Mouse (Mus musculus): Measurements from ENCODE around the gene Akap13.

Akap13 gene

GRCm38 (mm10) chr7:75520531-75520930 is 65.2 kb downstream of the Akap13 start:
- DNase-seq: no peak

DNA sequence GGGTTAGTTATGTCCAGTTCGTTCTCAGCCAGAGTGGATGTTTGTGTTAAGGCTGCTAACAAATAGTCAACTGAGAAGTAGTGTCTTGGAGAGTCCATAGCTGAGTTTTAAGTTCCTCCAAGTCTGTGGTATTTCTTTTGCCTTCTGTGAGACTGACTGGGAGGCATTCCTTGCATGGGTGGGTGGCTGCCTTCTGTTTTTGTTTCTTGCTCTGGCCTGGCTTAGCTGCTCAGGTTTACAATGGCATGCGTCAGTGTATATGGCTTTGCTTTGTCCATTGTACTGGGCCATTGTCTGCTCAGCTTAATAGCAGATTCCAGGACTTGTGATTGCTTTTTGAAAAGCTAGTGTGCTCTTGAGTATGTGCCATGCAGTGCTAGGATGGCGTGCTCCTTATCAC is 65.9 kb downstream of the Akap13 start:
- DNase-seq: no peak

- no peak for DNase-seq
These were observed 66.9 kb downstream of the Akap13 start for GRCm38 (mm10) chr7:75522226-75522625.

- no peak for DNase-seq
These were observed 69.6 kb downstream of the Akap13 start for GRCm38 (mm10) chr7:75524789-75525569.

DNA sequence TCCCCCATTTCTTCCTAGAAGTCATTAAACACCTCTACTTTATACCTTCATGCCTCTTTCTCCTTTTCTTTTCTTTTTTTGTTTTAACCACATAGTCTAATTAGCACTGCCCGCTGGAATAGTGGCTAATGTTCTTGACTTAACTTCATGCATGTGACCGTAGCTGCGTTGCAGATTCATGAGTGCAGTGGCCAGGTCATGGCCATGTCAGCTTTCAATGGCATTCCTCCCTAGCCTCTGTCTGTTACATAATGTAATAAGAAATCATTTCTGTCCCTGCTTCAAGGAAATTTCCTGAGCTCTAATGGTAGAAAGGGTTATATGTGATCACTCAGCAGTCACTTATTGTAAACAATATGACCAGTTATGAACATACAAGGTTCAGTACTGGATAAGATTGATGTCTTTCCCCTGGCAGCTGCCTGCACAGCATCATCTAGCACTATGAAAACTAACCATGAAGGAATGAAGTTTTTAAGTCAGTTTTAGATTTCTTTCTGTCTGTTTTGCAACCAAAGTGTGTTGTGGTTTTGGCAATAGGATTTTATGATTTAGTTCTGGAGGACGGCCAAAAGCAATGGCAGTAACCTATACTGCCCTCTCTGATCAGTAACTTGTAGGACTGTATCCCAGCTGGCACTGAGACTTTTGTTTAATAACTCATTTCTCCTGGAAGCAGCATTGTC is 70.5 kb downstream of the Akap13 start:
- no peak for DNase-seq

- no peak for DNase-seq
These were observed 73.4 kb downstream of the Akap13 start for GRCm38 (mm10) chr7:75528751-75529150.

DNA sequence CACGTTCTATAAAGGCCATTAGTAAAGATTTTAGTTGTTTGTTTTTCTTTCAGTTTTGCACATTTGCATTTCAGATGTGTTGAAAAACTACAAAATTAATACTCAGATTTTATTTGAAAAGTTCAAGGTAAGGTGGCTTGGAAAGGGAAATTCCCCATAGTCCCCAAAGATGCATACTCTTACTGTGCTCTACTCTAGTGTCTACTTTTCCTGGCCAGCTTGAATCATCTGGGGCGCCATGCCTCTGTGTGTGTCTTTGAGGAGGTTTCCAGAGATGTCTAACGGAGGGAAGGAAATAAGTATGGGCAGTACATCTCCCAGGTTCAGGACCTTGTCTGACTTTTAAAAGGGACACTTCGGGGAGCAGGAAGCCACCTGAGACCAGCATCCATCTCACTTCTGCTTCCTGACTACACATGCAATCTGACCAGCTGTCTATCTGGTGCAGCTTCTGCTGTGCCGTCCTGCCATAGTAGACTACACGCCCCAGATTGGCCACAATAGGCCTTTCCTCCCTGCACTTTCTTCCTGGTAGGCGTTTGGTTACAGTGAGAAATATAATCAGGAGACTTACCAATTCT is 74.6 kb downstream of the Akap13 start:
- no peak for DNase-seq

- no peak for DNase-seq
These were observed 75.3 kb downstream of the Akap13 start for GRCm38 (mm10) chr7:75530642-75531041.

- no peak for DNase-seq
These were observed 77.7 kb downstream of the Akap13 start for GRCm38 (mm10) chr7:75533079-75533478.

DNA sequence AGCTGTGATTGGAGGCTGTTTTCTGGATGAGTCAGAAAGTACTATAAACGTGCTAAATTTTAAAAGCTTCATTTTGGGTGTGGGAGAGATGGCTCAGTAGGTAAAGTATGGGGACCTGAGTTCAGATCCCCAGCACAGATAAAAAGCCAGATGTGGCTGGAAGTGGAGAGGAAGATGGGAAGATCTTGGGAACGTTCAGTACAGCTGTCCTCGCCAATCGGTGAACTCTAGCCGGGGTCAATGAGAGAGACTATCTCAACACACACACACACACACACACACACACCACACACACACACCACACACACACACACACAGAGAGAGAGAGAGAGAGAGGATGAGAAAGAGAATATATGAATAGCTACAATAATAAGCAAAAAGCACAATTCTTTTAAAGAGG is 81.0 kb downstream of the Akap13 start:
- no peak for DNase-seq

- no peak for DNase-seq
These were observed 82.2 kb downstream of the Akap13 start for GRCm38 (mm10) chr7:75537567-75537966.

DNA sequence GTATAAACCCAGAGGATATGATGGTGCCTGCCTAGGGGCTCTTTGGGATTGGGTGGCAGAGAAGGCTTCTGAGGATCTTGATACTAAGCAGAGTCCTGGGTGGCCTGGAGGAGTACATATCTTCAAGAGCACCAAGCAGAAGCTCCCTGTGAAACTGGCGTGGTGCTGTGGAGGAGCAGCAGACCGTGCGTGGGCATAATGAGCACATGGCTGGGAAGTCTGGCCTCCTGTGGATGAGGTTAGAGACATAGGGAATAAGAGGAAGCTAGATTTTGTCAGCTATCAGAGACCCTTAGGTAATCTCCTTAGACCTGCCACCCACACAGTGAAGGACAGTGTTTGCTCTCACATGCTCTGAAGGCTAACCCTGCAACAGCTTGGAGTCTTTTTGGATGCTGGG is 83.2 kb downstream of the Akap13 start:
- peak; percentile 41 for DNase-seq

GRCm38 (mm10) chr7:75539168-75539567 is 83.8 kb downstream of the Akap13 start:
- no peak for DNase-seq

GRCm38 (mm10) chr7:75549856-75550255 is 94.5 kb downstream of the Akap13 start:
- DNase-seq: no peak

- DNase-seq: no peak
These were observed 95.5 kb downstream of the Akap13 start for GRCm38 (mm10) chr7:75550791-75551336.

- peak; percentile 55 for DNase-seq
These were observed 97.8 kb downstream of the Akap13 start for GRCm38 (mm10) chr7:75553002-75553666.

- DNase-seq: peak; percentile 43
These were observed 98.3 kb downstream of the Akap13 start for GRCm38 (mm10) chr7:75553667-75554045.

GRCm38 (mm10) chr7:75554065-75554464 is 98.7 kb downstream of the Akap13 start:
- DNase-seq: peak; percentile 41

GRCm38 (mm10) chr7:75555940-75556339 is 100.6 kb downstream of the Akap13 start:
- peak; percentile 64 for DNase-seq

DNA sequence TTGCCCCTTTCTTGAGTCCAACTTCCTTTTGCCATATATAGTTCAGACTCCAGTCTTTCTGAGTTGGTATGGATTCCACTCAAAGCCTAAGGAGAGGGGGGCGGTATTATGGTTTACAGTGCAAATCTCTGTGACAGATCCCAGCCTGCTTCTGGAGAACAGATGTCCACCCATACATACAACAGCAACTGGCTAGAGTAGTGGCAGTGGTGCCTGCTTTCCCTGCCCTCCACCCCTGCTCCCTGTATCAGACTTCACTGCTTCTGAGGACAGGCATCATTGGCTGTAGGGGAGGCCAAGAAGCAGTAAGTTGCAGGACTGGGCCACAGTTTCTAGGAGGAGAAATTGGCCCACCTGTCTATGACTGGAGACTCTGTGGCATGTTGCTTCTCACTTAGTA is 102.9 kb downstream of the Akap13 start:
- DNase-seq: no peak

DNA sequence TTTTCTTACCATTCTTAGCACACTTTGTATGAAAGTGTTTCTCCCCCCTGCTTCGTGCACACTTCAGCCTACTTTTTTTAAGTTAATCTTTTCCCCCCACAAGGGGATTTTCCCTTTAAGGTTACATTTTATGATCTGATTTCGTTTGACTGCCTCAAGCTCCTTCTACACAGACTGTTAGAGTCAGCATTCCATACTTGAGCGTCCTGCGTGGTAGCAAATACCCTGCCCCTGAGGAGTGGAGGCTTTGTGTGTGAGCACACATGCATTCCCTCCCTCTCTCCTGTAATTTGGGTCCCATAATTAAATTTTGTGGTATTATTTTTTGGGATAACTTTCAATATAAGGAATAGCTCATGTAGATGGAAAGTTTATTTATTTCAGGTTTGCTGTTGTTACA is 103.8 kb downstream of the Akap13 start:
- no peak for DNase-seq

GRCm38 (mm10) chr7:75559915-75560314 is 104.6 kb downstream of the Akap13 start:
- no peak for DNase-seq

DNA sequence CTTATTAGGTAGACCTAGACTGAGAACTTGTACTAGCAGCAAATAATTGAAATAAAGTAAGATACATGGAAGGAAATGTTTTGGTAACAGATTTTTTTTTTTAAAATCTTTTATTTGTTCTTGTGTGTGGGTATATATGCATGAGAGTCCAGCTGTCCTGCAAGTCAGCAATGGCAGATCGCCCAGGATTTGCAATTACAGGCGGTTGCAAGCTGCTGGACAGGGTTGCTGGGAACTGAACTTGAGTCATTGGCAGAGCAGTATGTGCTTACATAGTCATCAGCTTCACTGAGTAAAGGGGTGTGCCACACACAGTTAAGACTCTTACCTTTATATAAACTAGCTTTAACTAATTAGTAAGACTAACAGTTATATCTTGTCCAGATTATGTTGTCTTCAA is 105.2 kb downstream of the Akap13 start:
- DNase-seq: no peak
